Mouse (Mus musculus) embryonic fibroblast, embryonic 13.5 days (primary cell): ENCODE data around the gene Gpr84.
A peak's percentile ranks its signal among the peaks of the same experiment; 100 is the strongest.

Source experiments
- CTCF ChIP-seq: IDR thresholded peaks from 2 replicates; pipeline ENCODE4 v1.5.1; 2011; ENCODE audit warnings: mild to moderate bottlenecking, control low read depth, low read length, moderate library complexity, borderline replicate concordance; ENCODE audit not compliant: insufficient read depth
- POLR2A ChIP-seq: IDR thresholded peaks from 2 replicates; pipeline ENCODE4 v1.6.1; 2011; ENCODE audit warnings: low read depth, mild to moderate bottlenecking, control low read depth, low read length, moderate library complexity

- TF ChIP-seq CTCF (peak; percentile 71; the same call in 1 of the 2 replicates), POLR2A (no peak)
Observed at GRCm38 (mm10) chr15:103347275-103347684, 36.9 kb upstream of the Gpr84 start.
